Mouse (Mus musculus) adrenal gland, postnatal 25 days (tissue): ENCODE results near the gene Rnf44. TPM values are rescaled to one million over a fixed set of nuclear protein-coding genes. Genes with fewer than 3 reads are reported as not detected.

Source experiments
- DNase-seq: peaks from one replicate; pipeline ENCODE4 v3.0.0; 2021; ENCODE audit warnings: mixed read lengths
- long read RNA-seq: library from polyadenylated mRNA; stranded (forward); transcript quantifications from one replicate; pipeline ENCODE4 v2.0.0, GENCODE M21; 2021
- total RNA-seq: library from RNA; stranded (reverse); gene quantifications from 2 replicates; pipeline ENCODE4 v1.2.3, GENCODE M21; 2021

Gene Rnf44
- 109 and 134 TPM in 2 replicates for total RNA-seq
- long read RNA-seq, partial matches to known transcripts = 12 of 60 reads
- long read RNA-seq, other reads (novel, unspliced or antisense) = 46 of 60 reads

- DNase-seq = peak; percentile 99
Observed at GRCm38 (mm10) chr13:54693558-54694347, at the start of gene Rnf44. Gene Rnf44 (minus strand): TSS chr13:54693907.

GRCm38 (mm10) chr13:54738213-54738601, 44.5 kb upstream of the Rnf44 start:
- DNase-seq = no peak

- DNase-seq = no peak
Observed at GRCm38 (mm10) chr13:54737488-54738212, 43.9 kb upstream of the Rnf44 start.

GRCm38 (mm10) chr13:54736931-54737330, 43.2 kb upstream of the Rnf44 start:
- no peak for DNase-seq

GRCm38 (mm10) chr13:54726131-54726530, 32.4 kb upstream of the Rnf44 start:
- no peak for DNase-seq

- DNase-seq = no peak
Observed at GRCm38 (mm10) chr13:54723143-54723542, 29.4 kb upstream of the Rnf44 start.

- DNase-seq = peak; percentile 42
Observed at GRCm38 (mm10) chr13:54716916-54717315, 23.2 kb upstream of the Rnf44 start.

- DNase-seq = no peak
Observed at GRCm38 (mm10) chr13:54714996-54715395, 21.3 kb upstream of the Rnf44 start.

- no peak for DNase-seq
Observed at GRCm38 (mm10) chr13:54714393-54714792, 20.7 kb upstream of the Rnf44 start.

- no peak for DNase-seq
Observed at GRCm38 (mm10) chr13:54710866-54711265, 17.2 kb upstream of the Rnf44 start.

GRCm38 (mm10) chr13:54704890-54705289, 11.2 kb upstream of the Rnf44 start:
- DNase-seq = no peak

GRCm38 (mm10) chr13:54702507-54702906, 8.8 kb upstream of the Rnf44 start:
- no peak for DNase-seq

- no peak for DNase-seq
Observed at GRCm38 (mm10) chr13:54701243-54701642, 7.5 kb upstream of the Rnf44 start, which contains the start of gene Cdhr2. Gene Cdhr2 (plus strand): TSS chr13:54701461.

- DNase-seq = no peak
Observed at GRCm38 (mm10) chr13:54695479-54696230, 1.9 kb upstream of the Rnf44 start.

GRCm38 (mm10) chr13:54694348-54695060, 797 bp upstream of the Rnf44 start:
- DNase-seq = peak; percentile 86

- no peak for DNase-seq
Observed at GRCm38 (mm10) chr13:54692711-54693557, 773 bp downstream of the Rnf44 start.

GRCm38 (mm10) chr13:54691737-54692136, 2.0 kb downstream of the Rnf44 start:
- no peak for DNase-seq

- no peak for DNase-seq
Observed at GRCm38 (mm10) chr13:54690151-54690740, 3.5 kb downstream of the Rnf44 start.

GRCm38 (mm10) chr13:54687575-54688424, 5.9 kb downstream of the Rnf44 start:
- peak; percentile 96 for DNase-seq
